Mouse (Mus musculus) kidney, adult 2 months (tissue): Measurements from ENCODE around the gene Selenoo. TPM values are rescaled to one million over a fixed set of nuclear protein-coding genes. Genes with fewer than 3 reads are reported as not detected.

ENCODE experiments used
- DNase-seq: peaks from one replicate; pipeline ENCODE4 v3.0.0; 2021
- H3K27ac ChIP-seq: fragments of 200-500 bp; 2 replicates; pipeline ENCODE4 v1.5.1; 2012; ENCODE audit warnings: low read depth, low read length, control low read depth, inconsistent platforms; ENCODE audit not compliant: insufficient read depth
- H3K27me3 ChIP-seq: fragments of 200-500 bp; replicated peaks from 2 replicates; pipeline ENCODE4 v1.6.1; 2012; ENCODE audit warnings: mild to moderate bottlenecking, moderate library complexity, low read length, inconsistent platforms; ENCODE audit not compliant: control insufficient read depth, insufficient read depth
- H3K36me3 ChIP-seq: fragments of 200-500 bp; 2 replicates; pipeline ENCODE4 v1.6.1; 2012; ENCODE audit warnings: mild to moderate bottlenecking, moderate library complexity, low read length, inconsistent platforms; ENCODE audit not compliant: control insufficient read depth, insufficient read depth
- H3K4me1 ChIP-seq: fragments of 200-500 bp; 2 replicates; pipeline ENCODE4 v1.6.1; 2011; ENCODE audit warnings: low read length; ENCODE audit not compliant: control insufficient read depth, insufficient read depth
- H3K4me3 ChIP-seq: fragments of 200-500 bp; 2 replicates; pipeline ENCODE4 v1.5.1; 2011; ENCODE audit warnings: mild to moderate bottlenecking, low read depth, low read length, control low read depth; ENCODE audit not compliant: insufficient read depth
- CTCF ChIP-seq: fragments of 200-500 bp; conservative IDR thresholded peaks from 2 replicates; pipeline ENCODE4 v1.5.1; 2011; ENCODE audit warnings: low read depth, mild to moderate bottlenecking, control low read depth, low read length, moderate library complexity, mixed read lengths; ENCODE audit not compliant: insufficient read depth, insufficient read length
- POLR2A ChIP-seq: fragments of 200-500 bp; IDR thresholded peaks from one replicate; pipeline ENCODE4 v1.6.1; 2011; ENCODE audit warnings: low read depth, low read length, control low read depth
- WGBS: fragments of 180-500 bp; shearing (Covaris S2); methylation state at CpG from one replicate; pipeline ENCODE4 v1.1.7; 2018; 5-methylcytosine and 5-hydroxymethylcytosine counted together
- polyA plus RNA-seq: library from polyadenylated mRNA; depleted of rRNA; stranded (reverse); fragments of >200 nt; gene quantifications from 2 replicates; pipeline ENCODE4 v1.2.3, GENCODE M21; 2012; rRNA removed

Selenoo gene
- polyA plus RNA-seq, 1 experiment: 55.9 TPM

DNA sequence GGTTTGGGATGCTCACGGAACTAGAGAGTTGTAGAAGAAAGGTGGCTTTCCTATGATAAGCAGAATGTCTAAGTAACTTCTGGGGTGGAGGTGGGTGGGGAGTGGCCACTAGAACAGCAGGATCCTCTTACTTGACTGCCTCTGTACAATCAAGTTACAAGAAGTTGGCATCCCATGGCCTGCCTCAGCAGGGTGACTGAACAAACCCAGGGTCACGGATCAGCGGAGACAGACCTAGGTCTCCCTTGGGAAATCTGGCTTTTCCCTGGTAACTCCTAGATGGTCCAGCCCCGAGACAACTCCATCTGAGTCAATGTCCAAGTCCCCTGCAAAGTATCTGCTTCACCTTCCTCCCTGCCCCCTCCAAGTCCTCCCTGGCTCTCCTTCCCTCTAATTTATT, 59.0 kb downstream of the Selenoo start:
- H3K4me3 ChIP-seq: no peak overlapping the region

DNA sequence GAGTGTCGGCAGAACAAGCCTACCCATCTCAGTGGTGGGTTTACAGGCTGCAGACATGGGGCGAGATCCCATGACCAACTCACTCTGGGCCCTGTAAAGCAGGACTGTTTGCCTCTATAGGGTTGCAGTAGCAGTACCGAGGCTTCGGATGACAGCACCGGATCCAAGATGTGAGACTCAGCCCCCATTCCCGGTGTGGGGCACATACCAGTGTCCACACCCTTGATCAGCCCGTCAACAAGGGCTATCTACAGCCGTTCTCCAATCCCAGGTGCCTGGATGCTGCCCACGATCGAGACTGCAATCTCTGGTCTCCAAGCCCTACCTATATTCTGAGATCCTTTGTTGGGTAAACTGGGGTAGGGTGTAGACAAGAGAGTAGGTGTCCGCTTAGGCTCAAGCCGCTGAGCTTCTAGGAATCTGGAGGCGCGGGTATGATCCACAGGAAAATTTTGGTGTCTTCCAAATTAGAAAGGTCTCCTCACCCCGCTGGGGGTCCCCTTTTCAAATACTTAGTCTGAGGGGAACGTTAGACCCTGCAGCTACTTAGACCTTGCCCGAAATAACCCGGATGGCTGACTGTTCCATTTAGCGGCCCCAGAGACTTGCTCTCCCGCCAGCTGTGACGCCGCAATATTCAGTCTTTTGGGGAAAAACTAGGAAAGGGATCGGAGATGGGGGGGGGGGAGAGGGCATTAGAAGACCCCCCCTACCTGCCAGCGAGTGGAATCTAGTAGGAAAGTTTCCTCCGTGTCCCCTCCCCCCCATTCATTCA, 59.8 kb downstream of the Selenoo start:
- peak overlapping the region; percentile 70 for H3K4me3 ChIP-seq
- H3K27me3 ChIP-seq: no peaks in the 10 kb centered on the region
- H3K36me3 ChIP-seq: no peaks in the 10 kb centered on the region
- peaks cover 10% of the 10 kb centered on the region; the same call in 1 of the 2 replicates for H3K4me1 ChIP-seq
- no peak for TF ChIP-seq CTCF
- TF ChIP-seq POLR2A: no peak
- no peak overlapping the region for H3K27ac ChIP-seq
- no peak for DNase-seq
- WGBS: 11% methylated on average over 25 of the region's 25 CpGs

More for the DNA sequence above, 59.0 kb downstream of the Selenoo start:
- 38% methylated on average over 4 of the region's 4 CpGs for WGBS
- peak; percentile 62 for DNase-seq
- TF ChIP-seq POLR2A: no peak
- no peak for TF ChIP-seq CTCF
- Histone ChIP-seq H3K36me3 (no peaks in the 10 kb centered on the region), H3K4me1 (peaks cover 10% of the 10 kb centered on the region; the same call in 1 of the 2 replicates), H3K27me3 (no peaks in the 10 kb centered on the region), H3K27ac (no peak overlapping the region)

DNA sequence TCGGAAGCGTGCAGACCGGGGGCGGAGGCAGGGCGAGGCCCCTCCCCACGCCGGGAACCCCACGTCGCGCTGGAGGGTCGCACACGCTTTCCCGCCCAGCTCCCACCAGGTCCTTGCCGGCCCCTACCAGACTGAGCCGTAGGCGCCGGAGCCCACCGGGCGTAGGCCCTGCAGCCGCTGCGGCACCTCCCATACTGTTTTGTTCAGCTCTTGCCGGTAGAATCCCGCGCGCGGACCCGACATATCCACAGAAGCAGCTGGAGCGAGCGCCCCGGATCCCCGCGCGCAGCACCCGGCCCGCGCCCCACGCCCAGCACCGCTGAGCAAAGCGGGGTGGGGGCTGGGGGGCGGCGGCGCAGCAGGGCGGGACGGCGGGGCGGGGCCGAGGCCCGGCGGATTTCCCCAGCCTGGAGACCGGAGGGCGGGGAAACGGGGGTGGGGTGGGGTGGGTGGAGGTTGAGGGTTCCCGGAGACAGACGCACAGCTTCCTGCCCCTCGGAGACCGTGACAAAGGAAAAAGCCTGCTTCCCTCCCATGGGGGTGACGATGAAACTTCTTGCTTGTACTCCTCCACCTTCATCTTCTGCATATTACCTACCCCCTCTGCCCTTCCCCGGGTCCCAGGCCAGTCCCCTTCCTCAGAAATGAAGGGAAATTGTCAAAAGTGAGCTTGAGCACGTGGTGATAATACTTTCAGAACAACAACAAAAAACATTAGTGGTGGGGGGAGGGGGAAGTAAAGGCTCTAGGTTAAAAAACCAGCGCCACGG, 60.6 kb downstream of the Selenoo start, which contains the start of gene Mapk11:
Gene Mapk11 (minus strand): TSS at position 358 of the 770 bp plus-strand sequence.
- Histone ChIP-seq H3K27me3 (no peaks in the 10 kb centered on the region), H3K27ac (peak within 1 kb of the TSS; percentile 31), H3K4me1 (peaks cover 10% of the 10 kb centered on the region; the same call in 1 of the 2 replicates), H3K4me3 (peak within 1 kb of the TSS; percentile 70), H3K36me3 (no peaks in the 10 kb centered on the region)
- peak; percentile 66 for DNase-seq
- under 1% methylated on average over 52 of the region's 61 CpGs for WGBS
- TF ChIP-seq CTCF: no peak
- TF ChIP-seq POLR2A: no peak

Other genes with a start within 250 kb of the Selenoo start
- 78.5 and 85.8 TPM in 2 replicates for gene Pim3, start 226.9 kb upstream of the Selenoo start, polyA plus RNA-seq
- 0.03 TPM in 2 replicates for gene Ttll8, start 134.7 kb upstream of the Selenoo start, polyA plus RNA-seq
- gene Mlc1, start 110.1 kb upstream of the Selenoo start, polyA plus RNA-seq: not detected in 2 replicates
- gene Mov10l1, start 106.2 kb upstream of the Selenoo start, polyA plus RNA-seq: 0.06 TPM in 1 of 2 replicates, not detected in the other
- gene Panx2, start 29.4 kb upstream of the Selenoo start, polyA plus RNA-seq: 0.08 and 0.19 TPM in 2 replicates
- gene Trabd, start 14.0 kb upstream of the Selenoo start, polyA plus RNA-seq: 47.2 and 51.0 TPM in 2 replicates
- gene Tubgcp6, start 34.0 kb downstream of the Selenoo start, polyA plus RNA-seq: 17.2 and 24.4 TPM in 2 replicates
- 26.5 and 27.7 TPM in 2 replicates for gene Hdac10, start 39.6 kb downstream of the Selenoo start, polyA plus RNA-seq
- 12.7 and 13.9 TPM in 2 replicates for gene Mapk12, start 51.6 kb downstream of the Selenoo start, polyA plus RNA-seq
- gene Mapk11, start 60.5 kb downstream of the Selenoo start, polyA plus RNA-seq: 6.0 and 7.9 TPM in 2 replicates
- 288 and 297 TPM in 2 replicates for gene Plxnb2, start 91.7 kb downstream of the Selenoo start, polyA plus RNA-seq
- 11.2 and 15.0 TPM in 2 replicates for gene Dennd6b, start 107.4 kb downstream of the Selenoo start, polyA plus RNA-seq
- gene Ppp6r2, start 122.5 kb downstream of the Selenoo start, polyA plus RNA-seq: 85.0 and 148 TPM in 2 replicates
- 174 and 184 TPM in 2 replicates for gene Sbf1, start 226.2 kb downstream of the Selenoo start, polyA plus RNA-seq
- gene Adm2, start 233.6 kb downstream of the Selenoo start, polyA plus RNA-seq: 12.1 and 13.4 TPM in 2 replicates
- gene Miox, start 245.3 kb downstream of the Selenoo start, polyA plus RNA-seq: 7,787 and 8,230 TPM in 2 replicates